Mouse (Mus musculus) olfactory bulb, adult 2 months (tissue): Measurements from ENCODE around the gene Mrs2.

Experiments used
- CTCF ChIP-seq: fragments of 200-500 bp; IDR thresholded peaks from 2 replicates; pipeline ENCODE4 v1.5.1; 2012; ENCODE audit warnings: low read depth, mild to moderate bottlenecking, low read length, moderate library complexity; ENCODE audit not compliant: insufficient read depth
- POLR2A ChIP-seq: fragments of 200-500 bp; IDR thresholded peaks from 2 replicates; pipeline ENCODE4 v1.6.1; 2012; ENCODE audit warnings: mild to moderate bottlenecking, low read depth, low read length, moderate library complexity; ENCODE audit not compliant: insufficient read depth

- TF ChIP-seq CTCF = no peak
- no peak for TF ChIP-seq POLR2A
Observed at GRCm38 (mm10) chr13:24937839-24938166, 82.4 kb downstream of the Mrs2 start.
